Mouse (Mus musculus) liver, embryonic 15.5 days (tissue): Measurements from ENCODE around the gene Wdr17. TPM values are rescaled to one million over a fixed set of nuclear protein-coding genes. Genes with fewer than 3 reads are reported as not detected.

Experiments used
- ATAC-seq: fragments of 200-750 bp; cut with Nextera tagmentation; 2 replicates; pipeline ENCODE4 v1.8.0; 2017; ENCODE audit warnings: moderate number of reproducible peaks, mild to moderate bottlenecking, moderate library complexity; ENCODE audit not compliant: insufficient read depth
- H3K27ac ChIP-seq: fragments of 300-500 bp; sonication (generic); replicated peaks from 2 replicates; pipeline ENCODE4 v1.5.1; 2015; ENCODE audit warnings: mild to moderate bottlenecking, inconsistent platforms
- H3K27me3 ChIP-seq: fragments of 300-500 bp; sonication (generic); 2 replicates; pipeline ENCODE4 v1.6.1; 2015; ENCODE audit warnings: mild to moderate bottlenecking, inconsistent platforms
- H3K36me3 ChIP-seq: fragments of 300-500 bp; sonication (generic); replicated peaks from 2 replicates; pipeline ENCODE4 v1.6.1; 2015; ENCODE audit warnings: moderate library complexity, mild to moderate bottlenecking, inconsistent platforms
- H3K4me1 ChIP-seq: fragments of 300-500 bp; sonication (generic); replicated peaks from 2 replicates; pipeline ENCODE4 v1.6.1; 2015; ENCODE audit warnings: inconsistent platforms
- H3K4me2 ChIP-seq: fragments of 300-500 bp; sonication (generic); 2 replicates; pipeline ENCODE4 v1.6.1; 2015; ENCODE audit warnings: moderate library complexity, mild to moderate bottlenecking, inconsistent platforms
- H3K4me3 ChIP-seq: fragments of 300-500 bp; sonication (generic); replicated peaks from 2 replicates; pipeline ENCODE4 v1.5.1; 2015; ENCODE audit warnings: mild to moderate bottlenecking, inconsistent platforms
- H3K9ac ChIP-seq: fragments of 300-500 bp; sonication (generic); 2 replicates; pipeline ENCODE4 v1.6.1; 2015; ENCODE audit warnings: moderate library complexity, mild to moderate bottlenecking, inconsistent platforms
- H3K9me3 ChIP-seq: fragments of 300-500 bp; sonication (generic); replicated peaks from 2 replicates; pipeline ENCODE4 v1.6.1; 2016; ENCODE audit warnings: inconsistent platforms
- WGBS: fragments of 180-500 bp; shearing (Covaris S2); methylation state at CpG from one replicate; pipeline ENCODE4 v1.1.7; 2015; ENCODE audit warnings: mixed read lengths; ENCODE audit not compliant: insufficient replicate concordance; 5-methylcytosine and 5-hydroxymethylcytosine counted together
- polyA plus RNA-seq: library from polyadenylated mRNA; unstranded; fragments of >200 nt; fragmentation: Nextera tagmentation; extraction: Ambion mirVana; gene quantifications from 2 replicates; pipeline ENCODE4 v1.2.1, GENCODE M21; 2015

The Wdr17 gene
- polyA plus RNA-seq, 1 experiment from 2014 or later, result not detected

DNA sequence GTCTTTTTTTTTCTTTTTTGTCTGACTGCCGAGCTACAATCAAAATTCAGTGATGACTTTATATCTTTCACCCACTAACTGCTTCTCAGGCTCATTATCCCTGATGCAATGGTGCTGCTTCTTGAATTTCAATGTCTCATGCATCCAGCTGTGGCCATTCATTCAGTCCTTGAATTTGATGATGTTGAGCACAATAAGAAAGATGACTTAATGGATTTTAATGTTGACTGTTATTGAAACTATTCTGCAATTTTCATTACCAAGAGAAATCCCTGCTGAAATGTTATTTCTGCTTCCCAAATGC, 22.3 kb downstream of the Wdr17 start:
- no peak for ATAC-seq
- Histone ChIP-seq H3K4me2 (no peak overlapping the region), H3K9me3 (no peaks in the 10 kb centered on the region), H3K4me1 (no peaks in the 10 kb centered on the region), H3K4me3 (no peak overlapping the region), H3K36me3 (no peaks in the 10 kb centered on the region), H3K27me3 (no peaks in the 10 kb centered on the region), H3K27ac (no peak overlapping the region), H3K9ac (no peak overlapping the region)
- WGBS, result 47% methylated on average over 1 of the region's 1 CpGs

DNA sequence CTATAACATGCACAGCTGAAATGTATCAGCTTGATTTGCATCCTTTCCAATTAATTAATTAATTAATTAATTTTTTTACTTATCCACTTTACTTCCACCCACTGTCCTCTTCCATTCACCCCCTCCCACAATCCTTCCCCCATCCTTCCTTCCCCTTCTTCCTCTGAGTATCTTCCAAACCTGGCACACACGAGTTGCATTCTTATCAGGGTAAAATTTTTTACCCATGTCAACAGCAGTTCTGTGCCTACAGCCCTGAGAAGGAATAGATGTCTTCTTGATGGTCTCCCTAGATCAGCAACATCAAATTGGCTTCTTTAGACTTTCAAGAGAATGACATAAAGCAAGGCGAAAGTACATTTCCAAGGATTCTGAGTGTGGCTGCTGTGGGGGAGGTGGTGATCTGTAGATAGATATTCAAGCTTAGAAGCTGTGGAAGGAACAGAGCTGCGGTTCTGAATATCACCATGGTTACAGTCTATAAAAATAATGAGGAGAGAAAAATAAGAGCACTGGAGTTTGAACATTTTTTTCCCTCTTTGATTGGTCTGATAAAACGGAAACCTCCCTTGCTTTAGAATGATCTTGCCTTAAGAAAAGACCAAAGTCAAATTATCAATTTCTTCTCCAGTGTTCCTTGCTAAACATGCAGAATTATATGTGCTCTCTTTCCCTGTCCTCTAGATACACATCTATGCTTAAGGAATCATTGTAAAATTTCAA, 22.8 kb downstream of the Wdr17 start:
- H3K4me2 ChIP-seq, result no peak overlapping the region
- WGBS, result 59% methylated on average over 4 of the region's 4 CpGs
- no peak for ATAC-seq

DNA sequence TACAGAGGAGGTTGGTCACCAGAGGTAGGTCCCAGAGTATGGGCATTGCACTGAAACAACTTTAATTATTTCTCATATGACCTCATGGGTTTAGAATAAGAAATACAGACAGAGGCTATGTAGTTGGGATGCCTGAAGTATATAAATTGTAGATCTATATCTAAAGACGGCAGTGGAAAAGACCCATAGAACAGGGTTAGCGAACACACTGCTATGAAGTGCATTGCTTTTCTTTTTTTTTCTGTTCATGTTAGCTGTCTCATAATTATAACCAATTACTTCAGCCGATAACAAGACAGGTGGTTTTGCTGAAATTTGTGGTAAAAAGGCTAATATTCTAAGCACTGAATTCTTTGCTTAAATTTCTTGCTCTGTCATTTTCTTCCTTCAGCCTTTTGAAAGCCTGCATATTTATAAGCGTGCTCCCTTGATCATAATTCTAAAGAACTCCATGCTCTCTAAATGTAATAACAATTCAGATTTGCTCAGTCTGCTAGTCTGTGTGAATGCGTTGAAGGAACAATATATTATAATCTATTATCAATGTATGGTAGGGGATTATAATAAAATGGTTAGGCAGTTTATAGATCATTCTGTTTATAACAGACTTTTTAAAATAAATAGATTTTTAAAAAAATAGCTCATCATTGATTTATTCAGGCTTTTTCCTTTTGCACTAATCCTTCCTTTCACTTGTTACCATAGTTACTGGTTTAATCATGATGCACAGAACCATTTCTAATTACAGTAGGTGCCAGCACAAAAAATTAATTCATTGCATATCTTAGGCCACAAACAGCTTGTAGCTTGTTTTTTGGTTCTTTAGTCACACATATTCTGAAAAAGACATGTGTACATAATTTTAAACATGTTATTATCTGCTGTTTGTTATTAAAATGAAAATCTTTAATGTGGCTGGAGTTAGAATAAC, 50.7 kb downstream of the Wdr17 start:
- 67% methylated on average over 5 of the region's 5 CpGs for WGBS
- Histone ChIP-seq H3K27ac (no peak overlapping the region), H3K4me1 (no peaks in the 10 kb centered on the region), H3K9ac (no peak overlapping the region), H3K9me3 (no peaks in the 10 kb centered on the region), H3K27me3 (no peaks in the 10 kb centered on the region), H3K36me3 (no peaks in the 10 kb centered on the region), H3K4me3 (no peak overlapping the region), H3K4me2 (no peak overlapping the region)
- ATAC-seq, result no peak

More for the DNA sequence above, 22.8 kb downstream of the Wdr17 start:
- Histone ChIP-seq H3K4me1 (no peaks in the 10 kb centered on the region), H3K9ac (no peak overlapping the region), H3K4me3 (no peak overlapping the region), H3K27ac (no peak overlapping the region), H3K27me3 (no peaks in the 10 kb centered on the region), H3K36me3 (no peaks in the 10 kb centered on the region), H3K9me3 (no peaks in the 10 kb centered on the region)

DNA sequence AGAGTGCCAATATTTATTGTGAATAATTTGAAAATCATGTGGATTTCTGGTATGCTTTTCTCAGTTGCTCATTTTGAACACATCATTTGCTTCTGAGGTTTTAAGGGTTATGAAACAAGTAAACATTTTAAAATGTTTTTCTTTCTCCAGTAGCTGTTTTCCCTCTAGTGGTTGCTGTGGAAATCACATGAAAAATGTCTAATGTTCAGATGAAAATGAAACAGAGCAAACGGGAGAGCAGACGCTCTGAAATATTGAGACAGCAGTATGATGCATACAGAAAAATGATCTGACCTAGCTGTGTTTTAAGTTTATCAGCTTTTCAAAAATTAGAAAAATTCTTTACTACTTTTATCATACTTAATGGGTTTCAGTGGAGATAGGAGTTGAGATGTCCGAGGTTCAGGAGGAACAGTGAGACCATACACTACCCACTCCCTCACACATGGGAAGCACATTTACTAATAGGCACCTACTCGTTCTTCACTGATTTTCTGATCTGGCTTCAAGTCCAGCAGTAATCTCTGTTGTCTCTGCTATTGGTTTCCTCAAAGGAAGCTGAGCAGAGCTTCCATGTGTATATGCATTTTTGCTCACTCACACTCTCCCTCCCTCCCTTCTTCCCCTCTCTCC, 57.1 kb downstream of the Wdr17 start:
- Histone ChIP-seq H3K9ac (no peak overlapping the region), H3K4me3 (no peak overlapping the region), H3K4me2 (no peak overlapping the region), H3K36me3 (no peaks in the 10 kb centered on the region), H3K9me3 (no peaks in the 10 kb centered on the region), H3K27ac (no peak overlapping the region), H3K27me3 (no peaks in the 10 kb centered on the region), H3K4me1 (no peaks in the 10 kb centered on the region)
- 45% methylated on average over 4 of the region's 4 CpGs for WGBS
- no peak for ATAC-seq

DNA sequence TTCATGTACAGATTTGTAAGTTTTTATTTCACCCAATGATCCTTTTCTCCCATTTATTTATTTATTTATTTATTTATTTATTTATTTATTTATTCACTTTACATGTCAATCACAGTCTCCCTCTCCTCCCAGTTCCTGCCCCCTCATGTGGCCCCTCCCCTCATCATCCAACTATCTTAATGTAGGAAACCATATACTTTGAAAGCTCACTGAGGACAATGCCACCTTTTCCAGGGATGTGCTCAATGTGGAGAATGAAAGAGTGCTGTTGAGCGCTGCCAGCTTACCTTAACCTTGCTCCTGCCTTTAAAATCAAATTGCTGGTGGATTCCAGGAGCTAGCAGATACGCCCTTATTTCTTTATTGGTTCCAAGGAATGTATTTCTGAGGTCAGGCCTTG, 59.0 kb downstream of the Wdr17 start:
- ATAC-seq, result no peak
- Histone ChIP-seq H3K9me3 (no peaks in the 10 kb centered on the region), H3K27ac (no peak overlapping the region), H3K4me3 (no peak overlapping the region), H3K9ac (no peak overlapping the region), H3K4me1 (no peaks in the 10 kb centered on the region), H3K36me3 (no peaks in the 10 kb centered on the region), H3K27me3 (no peaks in the 10 kb centered on the region), H3K4me2 (no peak overlapping the region)
- WGBS, result 60% methylated on average over 2 of the region's 2 CpGs

DNA sequence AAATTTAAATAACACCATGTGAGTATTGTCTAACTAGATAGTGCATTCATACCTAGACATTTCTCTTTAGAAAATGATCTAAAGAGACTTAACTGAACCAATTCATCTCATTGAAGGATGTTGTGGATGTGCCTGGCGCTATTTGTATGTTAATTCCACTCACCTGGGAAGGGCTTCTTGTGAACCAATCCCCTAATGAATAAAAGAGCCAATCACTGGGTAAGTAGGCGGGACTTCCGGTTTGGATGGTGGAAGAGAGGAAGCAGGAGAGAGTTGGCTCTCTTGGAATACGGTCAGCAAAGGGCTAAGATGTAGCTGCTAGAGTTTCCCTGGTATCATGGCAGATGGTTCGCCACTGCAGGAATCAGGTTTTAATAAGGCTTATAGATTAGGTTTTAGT, 64.0 kb downstream of the Wdr17 start:
- no peaks in the 10 kb centered on the region for H3K36me3 ChIP-seq
- no peaks in the 10 kb centered on the region for H3K4me1 ChIP-seq
- no peaks in the 10 kb centered on the region for H3K27me3 ChIP-seq
- no peak overlapping the region for H3K9ac ChIP-seq
- H3K27ac ChIP-seq, result no peak overlapping the region
- no peak overlapping the region for H3K4me2 ChIP-seq
- H3K4me3 ChIP-seq, result no peak overlapping the region
- 61% methylated on average over 5 of the region's 5 CpGs for WGBS
- no peaks in the 10 kb centered on the region for H3K9me3 ChIP-seq
- ATAC-seq, result no peak

DNA sequence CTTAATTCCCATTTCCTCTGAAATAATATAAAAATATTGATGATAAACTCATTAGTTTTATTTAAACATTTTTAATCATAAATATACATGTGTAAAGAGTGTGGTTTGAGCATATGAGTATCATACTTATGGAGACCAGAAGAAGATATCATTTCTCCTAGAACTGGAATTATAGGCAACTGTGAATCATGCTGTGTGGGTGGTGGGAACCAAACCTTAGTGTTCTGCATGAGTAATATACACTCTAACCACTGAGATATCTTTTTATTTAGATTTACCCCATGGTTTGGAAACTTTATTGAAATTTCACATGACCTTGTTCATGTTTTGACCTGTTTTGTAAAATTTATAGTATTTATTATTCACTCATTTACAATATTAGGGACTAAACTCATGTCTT, 68.3 kb downstream of the Wdr17 start:
- H3K9ac ChIP-seq, result no peak overlapping the region
- H3K4me2 ChIP-seq, result no peak overlapping the region
- H3K27ac ChIP-seq, result no peak overlapping the region
- H3K27me3 ChIP-seq, result no peaks in the 10 kb centered on the region
- no peak overlapping the region for H3K4me3 ChIP-seq
- H3K4me1 ChIP-seq, result no peaks in the 10 kb centered on the region
- ATAC-seq, result no peak
- no peaks in the 10 kb centered on the region for H3K36me3 ChIP-seq
- no peaks in the 10 kb centered on the region for H3K9me3 ChIP-seq

DNA sequence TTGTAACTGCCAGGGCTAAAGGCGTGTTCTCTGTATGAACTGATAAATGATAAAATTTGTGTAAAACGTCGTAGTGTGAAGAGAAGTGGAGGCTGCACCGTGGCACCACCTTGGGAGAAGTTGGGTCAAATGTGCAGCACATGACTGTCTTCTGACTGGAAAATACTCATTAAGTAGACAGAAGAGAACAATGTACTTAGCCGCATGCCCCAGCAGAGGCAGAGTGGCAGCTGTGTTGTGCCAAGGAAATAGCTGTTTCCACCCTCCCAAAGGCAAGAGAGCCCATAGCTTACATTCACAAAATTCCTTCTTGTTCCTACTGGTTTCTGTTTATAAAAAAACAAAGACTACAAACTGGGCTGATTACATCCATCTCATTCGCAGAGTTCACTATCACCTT, 78.8 kb downstream of the Wdr17 start:
- no peak overlapping the region for H3K4me3 ChIP-seq
- no peaks in the 10 kb centered on the region for H3K4me1 ChIP-seq
- H3K27ac ChIP-seq, result no peak overlapping the region
- H3K27me3 ChIP-seq, result no peaks in the 10 kb centered on the region
- ATAC-seq, result no peak
- H3K4me2 ChIP-seq, result no peak overlapping the region
- H3K36me3 ChIP-seq, result no peaks in the 10 kb centered on the region
- H3K9ac ChIP-seq, result no peak overlapping the region
- 45% methylated on average over 6 of the region's 6 CpGs for WGBS
- no peaks in the 10 kb centered on the region for H3K9me3 ChIP-seq

DNA sequence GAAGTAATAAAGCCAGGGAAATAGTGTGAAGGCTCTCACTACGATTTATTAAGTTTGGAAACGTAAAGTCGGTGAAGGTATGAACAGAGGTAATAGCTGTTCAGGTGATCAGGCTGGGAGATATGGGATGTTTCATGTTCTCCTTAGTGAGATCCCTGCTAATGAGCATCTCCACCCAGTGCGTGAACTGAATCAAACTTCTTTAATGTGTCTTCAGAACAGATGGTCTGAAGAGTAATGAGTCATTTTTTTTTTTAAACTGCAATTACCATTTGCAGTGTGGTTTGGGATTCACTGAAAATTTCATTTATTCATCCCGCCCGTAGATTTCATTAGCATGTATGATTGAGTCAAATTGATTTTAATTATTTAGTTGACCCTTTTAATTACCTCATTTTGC, 80.8 kb downstream of the Wdr17 start:
- Histone ChIP-seq H3K9ac (no peak overlapping the region), H3K27me3 (no peaks in the 10 kb centered on the region), H3K9me3 (no peaks in the 10 kb centered on the region), H3K4me2 (no peak overlapping the region), H3K4me1 (no peaks in the 10 kb centered on the region), H3K27ac (no peak overlapping the region), H3K36me3 (no peaks in the 10 kb centered on the region), H3K4me3 (no peak overlapping the region)
- WGBS, result 71% methylated on average over 6 of the region's 6 CpGs
- ATAC-seq, result no peak

DNA sequence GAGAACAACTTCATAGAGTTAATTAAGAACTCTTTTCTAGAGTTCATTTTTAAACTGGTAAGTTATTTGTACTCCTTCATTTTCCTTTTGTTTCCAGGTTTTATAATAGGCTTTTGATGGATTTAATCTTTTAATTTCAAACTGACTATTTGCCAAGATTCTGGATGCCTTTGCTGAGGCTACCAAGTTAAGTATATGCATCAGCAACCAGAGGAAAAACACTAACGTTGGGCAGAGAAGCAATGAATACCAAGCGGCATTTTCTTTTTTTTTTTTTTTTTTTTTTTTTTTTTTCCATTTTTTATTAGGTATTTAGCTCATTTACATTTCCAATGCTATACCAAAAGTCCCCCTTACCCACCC, 94.3 kb downstream of the Wdr17 start:
- ATAC-seq, result no peak
- Histone ChIP-seq H3K4me3 (no peak overlapping the region), H3K27ac (no peak overlapping the region), H3K36me3 (no peaks in the 10 kb centered on the region), H3K27me3 (no peaks in the 10 kb centered on the region), H3K9me3 (no peaks in the 10 kb centered on the region), H3K4me2 (no peak overlapping the region), H3K9ac (no peak overlapping the region), H3K4me1 (no peaks in the 10 kb centered on the region)
- 73% methylated on average over 2 of the region's 2 CpGs for WGBS

DNA sequence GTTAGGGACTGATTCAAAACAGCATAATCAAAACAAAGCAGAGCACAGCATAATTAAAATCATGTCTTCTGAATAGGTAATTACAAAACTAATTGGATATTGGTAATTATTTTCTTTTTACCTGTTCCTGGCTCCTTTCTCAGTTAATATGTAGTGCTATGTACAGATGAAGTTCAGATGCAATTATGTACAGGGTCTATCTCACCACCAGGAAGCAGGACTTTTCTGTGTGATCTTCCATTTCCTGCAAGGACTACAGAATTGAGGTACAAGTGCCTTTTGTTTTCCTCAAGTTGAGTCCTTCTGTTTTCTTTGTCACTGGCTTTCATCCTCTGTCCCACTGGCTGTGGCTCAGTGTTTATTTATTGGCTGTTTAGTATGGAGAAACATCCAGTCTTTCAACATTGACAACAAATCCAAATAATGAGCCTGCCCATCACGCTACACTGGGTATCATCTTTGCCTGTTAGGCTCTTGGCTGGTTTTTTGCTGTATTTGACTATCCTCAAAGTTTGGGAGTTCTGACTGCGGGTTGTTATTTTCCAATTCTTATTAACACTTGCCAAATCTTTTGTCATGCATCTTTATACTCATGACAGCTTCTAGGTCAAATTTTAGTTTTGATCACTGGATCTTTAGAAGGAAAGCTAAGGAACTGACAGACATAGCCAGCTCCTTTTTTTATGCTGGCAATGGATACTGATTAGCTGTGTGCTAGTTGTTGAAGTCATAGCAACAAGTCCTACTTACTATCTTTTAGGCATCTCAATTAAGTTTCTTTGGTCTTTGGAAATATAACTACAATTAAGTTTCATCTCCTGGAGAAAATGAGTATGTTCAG, 94.9 kb downstream of the Wdr17 start:
- Histone ChIP-seq H3K27me3 (no peaks in the 10 kb centered on the region), H3K9ac (no peak overlapping the region), H3K9me3 (no peaks in the 10 kb centered on the region), H3K4me1 (no peaks in the 10 kb centered on the region), H3K36me3 (no peaks in the 10 kb centered on the region), H3K4me2 (no peak overlapping the region), H3K27ac (no peak overlapping the region), H3K4me3 (no peak overlapping the region)
- no peak for ATAC-seq
- 51% methylated on average over 2 of the region's 2 CpGs for WGBS
